Mouse (Mus musculus) lung, embryonic 14.5 days (tissue): Measurements from ENCODE around the gene Mob1b. TPM values are rescaled to one million over a fixed set of nuclear protein-coding genes. Genes with fewer than 3 reads are reported as not detected.

Source experiments
- ATAC-seq: fragments of 200-750 bp; cut with Nextera tagmentation; 2 replicates; pipeline ENCODE4 v1.8.0; 2017; ENCODE audit warnings: mild to moderate bottlenecking, moderate TSS enrichment, moderate library complexity; ENCODE audit not compliant: insufficient read depth
- DNase-seq: peaks from one replicate; pipeline ENCODE4 v3.0.0-alpha.2; 2015
- H3K27ac ChIP-seq: fragments of 300-500 bp; sonication (generic); 2 replicates; pipeline ENCODE4 v1.5.1; 2014; ENCODE audit warnings: low read depth, mild to moderate bottlenecking, moderate library complexity
- H3K27me3 ChIP-seq: fragments of 300-500 bp; sonication (generic); 2 replicates; pipeline ENCODE4 v1.6.1; 2014; ENCODE audit warnings: low read length, control low read depth; ENCODE audit not compliant: insufficient read depth
- H3K36me3 ChIP-seq: fragments of 300-500 bp; sonication (generic); 2 replicates; pipeline ENCODE4 v1.6.1; 2014; ENCODE audit warnings: control low read depth; ENCODE audit not compliant: insufficient read depth
- H3K4me1 ChIP-seq: fragments of 300-500 bp; sonication (generic); 2 replicates; pipeline ENCODE4 v1.6.1; 2014; ENCODE audit warnings: antibody characterized with exemption, control low read depth; ENCODE audit not compliant: insufficient read depth
- H3K4me2 ChIP-seq: fragments of 300-500 bp; sonication (generic); 2 replicates; pipeline ENCODE4 v1.6.1; 2014; ENCODE audit warnings: mild to moderate bottlenecking
- H3K4me3 ChIP-seq: fragments of 300-500 bp; sonication (generic); 2 replicates; pipeline ENCODE4 v1.5.1; 2014; ENCODE audit warnings: low read depth, low read length
- H3K9ac ChIP-seq: fragments of 300-500 bp; sonication (generic); 2 replicates; pipeline ENCODE4 v1.6.1; 2014
- H3K9me3 ChIP-seq: fragments of 300-500 bp; sonication (generic); 2 replicates; pipeline ENCODE4 v1.6.1; 2016; ENCODE audit warnings: low read depth, low read length, control low read depth
- CTCF ChIP-seq: IDR thresholded peaks from 2 replicates; pipeline ENCODE4 v1.5.1; 2016; ENCODE audit warnings: antibody characterized with exemption, low read depth
- WGBS: fragments of 180-500 bp; shearing (Covaris S2); extraction: QIAGEN DNeasy Blood & Tissue Kit; methylation state at CpG from one replicate; pipeline ENCODE4 v1.1.7; 2014; 5-methylcytosine and 5-hydroxymethylcytosine counted together
- polyA plus RNA-seq: library from polyadenylated mRNA; unstranded; fragments of >200 nt; fragmentation: Nextera tagmentation; extraction: Ambion mirVana; gene quantifications from 2 replicates; pipeline ENCODE4 v1.2.1, GENCODE M21; 2014

Gene Mob1b
- polyA plus RNA-seq, 1 experiment from 2014 or later: 16.0 TPM

DNA sequence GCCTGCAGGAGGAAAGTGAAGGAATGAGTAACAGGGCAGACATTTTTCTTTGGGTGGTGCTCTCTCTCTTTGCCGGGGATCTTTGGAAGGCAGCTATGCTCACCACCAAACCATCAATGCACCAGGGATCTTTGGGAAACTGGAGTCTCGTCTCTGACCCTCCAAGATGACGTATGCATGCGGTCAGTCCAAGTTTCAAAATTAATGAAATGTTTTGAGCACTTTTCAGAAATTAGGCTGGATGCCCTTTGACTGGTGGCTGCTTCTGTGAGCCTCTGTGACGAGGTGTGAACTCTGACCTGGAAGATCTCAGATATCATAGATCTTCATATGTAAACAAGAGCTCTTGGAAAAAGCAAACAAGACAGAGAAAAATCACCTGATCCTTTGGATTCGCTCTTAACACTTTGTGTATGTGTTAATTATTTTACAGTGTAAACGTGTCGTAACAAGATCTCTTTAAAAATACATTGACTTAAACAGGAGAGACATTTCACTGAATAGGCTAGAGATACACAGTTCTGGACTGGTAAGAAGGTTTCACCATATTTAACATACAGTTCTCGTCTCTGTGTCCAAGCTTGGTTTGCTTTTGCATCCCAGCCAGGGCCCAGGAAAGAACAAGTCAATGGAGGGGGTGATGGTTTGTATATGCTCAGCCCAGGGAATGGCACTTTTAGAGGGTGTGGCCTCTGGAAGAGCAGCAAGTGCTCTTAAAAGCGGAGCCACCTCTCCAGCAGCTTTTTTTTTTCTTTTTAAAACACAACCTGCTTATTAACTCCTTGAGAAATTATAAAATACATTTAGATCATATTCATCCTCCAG lies 29.8 kb upstream of the Mob1b start:
- ATAC-seq (no peak), DNase-seq (no peak)
- 30% methylated on average over 10 of the region's 10 CpGs for WGBS
- no peaks in the 10 kb centered on the region for H3K27me3 ChIP-seq
- no peak overlapping the region for H3K4me2 ChIP-seq
- no peaks in the 10 kb centered on the region for H3K4me1 ChIP-seq
- no peak overlapping the region for H3K9ac ChIP-seq
- H3K27ac ChIP-seq: no peak overlapping the region
- no peak for TF ChIP-seq CTCF
- H3K4me3 ChIP-seq: no peak overlapping the region
- H3K9me3 ChIP-seq: no peaks in the 10 kb centered on the region
- no peaks in the 10 kb centered on the region for H3K36me3 ChIP-seq

GRCm38 (mm10) chr5:88691506-88692095 lies 29.1 kb upstream of the Mob1b start:
- TF ChIP-seq CTCF: no peak
- WGBS: 55% methylated on average over 6 of the region's 6 CpGs

GRCm38 (mm10) chr5:88692586-88692985 lies 28.1 kb upstream of the Mob1b start:
- Histone ChIP-seq H3K4me1 (no peaks in the 10 kb centered on the region), H3K36me3 (no peaks in the 10 kb centered on the region), H3K27ac (no peak overlapping the region), H3K4me3 (no peak overlapping the region), H3K9ac (no peak overlapping the region), H3K9me3 (no peaks in the 10 kb centered on the region), H3K27me3 (no peaks in the 10 kb centered on the region), H3K4me2 (no peak overlapping the region)
- TF ChIP-seq CTCF: no peak
- DNase-seq (no peak), ATAC-seq (no peak)
- 87% methylated on average over 4 of the region's 4 CpGs for WGBS

More at GRCm38 (mm10) chr5:88691506-88692095, 29.1 kb upstream of the Mob1b start:
- no peak overlapping the region for H3K27ac ChIP-seq
- DNase-seq: no peak
- H3K9ac ChIP-seq: no peak overlapping the region
- no peak for ATAC-seq
- H3K4me1 ChIP-seq: no peaks in the 10 kb centered on the region
- no peaks in the 10 kb centered on the region for H3K36me3 ChIP-seq
- no peak overlapping the region for H3K4me2 ChIP-seq
- H3K9me3 ChIP-seq: no peaks in the 10 kb centered on the region
- H3K4me3 ChIP-seq: no peak overlapping the region
- H3K27me3 ChIP-seq: no peaks in the 10 kb centered on the region

GRCm38 (mm10) chr5:88693057-88693456 lies 27.6 kb upstream of the Mob1b start:
- DNase-seq (no peak), ATAC-seq (no peak)
- Histone ChIP-seq H3K4me2 (no peak overlapping the region), H3K27ac (no peak overlapping the region), H3K4me1 (no peaks in the 10 kb centered on the region), H3K9ac (no peak overlapping the region), H3K36me3 (no peaks in the 10 kb centered on the region), H3K4me3 (no peak overlapping the region), H3K9me3 (no peaks in the 10 kb centered on the region), H3K27me3 (no peaks in the 10 kb centered on the region)
- TF ChIP-seq CTCF: 0 out of 2 replicates have a peak, but pooled peaks have one; percentile 2

DNA sequence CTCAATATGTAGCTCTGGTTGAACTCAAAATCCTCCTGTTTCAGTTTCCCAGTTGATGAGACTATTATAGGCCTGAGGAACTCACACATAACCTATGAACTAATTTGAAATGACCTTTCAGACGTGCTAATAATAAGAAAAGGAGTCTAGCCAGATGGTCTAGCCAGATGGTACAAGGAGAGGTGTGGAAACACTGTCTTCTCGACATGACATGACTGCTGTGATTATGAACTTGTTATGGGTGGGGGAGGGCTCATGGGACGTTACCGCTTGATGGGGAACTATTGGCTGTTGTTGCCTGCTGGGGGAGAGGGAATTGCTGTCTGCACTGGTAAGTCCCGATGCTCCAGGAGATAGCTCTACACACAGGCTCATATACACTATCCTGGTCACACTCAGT lies 23.4 kb upstream of the Mob1b start:
- ATAC-seq (no peak), DNase-seq (no peak)
- H3K9me3 ChIP-seq: no peaks in the 10 kb centered on the region
- H3K4me3 ChIP-seq: no peak overlapping the region
- TF ChIP-seq CTCF: no peak
- no peaks in the 10 kb centered on the region for H3K27me3 ChIP-seq
- no peak overlapping the region for H3K27ac ChIP-seq
- H3K4me1 ChIP-seq: no peaks in the 10 kb centered on the region
- no peaks in the 10 kb centered on the region for H3K36me3 ChIP-seq
- WGBS: 67% methylated on average over 5 of the region's 5 CpGs
- no peak overlapping the region for H3K4me2 ChIP-seq
- H3K9ac ChIP-seq: no peak overlapping the region

DNA sequence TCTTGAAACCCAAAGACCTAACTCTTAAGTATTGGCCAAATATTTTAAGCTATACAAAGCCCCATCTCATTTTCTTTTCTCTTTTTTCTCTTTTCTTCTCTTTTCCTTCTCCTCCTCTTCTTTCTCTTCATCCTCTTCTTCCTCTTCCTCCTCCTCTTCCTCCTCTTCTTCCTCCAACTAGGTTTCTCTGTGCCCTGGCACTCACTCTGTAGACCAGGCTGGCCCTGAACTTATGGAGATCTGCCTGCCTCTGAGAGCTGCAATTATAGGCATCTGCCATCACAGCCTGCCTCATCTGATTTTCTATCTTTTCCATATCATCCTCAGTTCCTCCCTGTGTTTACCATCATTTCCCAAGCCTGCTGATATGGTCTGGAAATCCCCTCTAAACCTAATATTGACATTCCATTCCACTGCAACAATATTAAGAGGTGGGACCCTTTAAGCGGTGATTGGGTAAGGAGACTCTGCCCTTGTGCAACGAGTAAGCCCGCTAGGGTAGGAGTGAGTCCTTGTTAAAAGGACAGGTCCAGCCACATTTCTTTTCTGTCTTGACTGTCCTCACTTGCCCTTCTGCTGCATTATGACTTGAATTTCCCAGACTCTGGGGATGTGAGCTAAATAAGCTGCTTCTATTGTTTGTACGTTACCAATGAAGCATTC lies 21.3 kb upstream of the Mob1b start:
- Histone ChIP-seq H3K36me3 (no peaks in the 10 kb centered on the region), H3K4me2 (no peak overlapping the region), H3K9me3 (no peaks in the 10 kb centered on the region), H3K9ac (no peak overlapping the region), H3K27ac (no peak overlapping the region), H3K27me3 (no peaks in the 10 kb centered on the region), H3K4me1 (no peaks in the 10 kb centered on the region), H3K4me3 (no peak overlapping the region)
- WGBS: 53% methylated on average over 4 of the region's 4 CpGs
- no peak for TF ChIP-seq CTCF
- peak; percentile 71; the same call in 1 of the 2 replicates for ATAC-seq
- DNase-seq: peak; percentile 28

GRCm38 (mm10) chr5:88702041-88702440 lies 18.6 kb upstream of the Mob1b start:
- H3K4me3 ChIP-seq: no peak overlapping the region
- no peaks in the 10 kb centered on the region for H3K36me3 ChIP-seq
- ATAC-seq (no peak), DNase-seq (no peak)
- H3K4me1 ChIP-seq: no peaks in the 10 kb centered on the region
- H3K9me3 ChIP-seq: no peaks in the 10 kb centered on the region
- H3K4me2 ChIP-seq: no peak overlapping the region
- 63% methylated on average over 4 of the region's 4 CpGs for WGBS
- no peak overlapping the region for H3K9ac ChIP-seq
- no peak for TF ChIP-seq CTCF
- H3K27ac ChIP-seq: no peak overlapping the region
- no peaks in the 10 kb centered on the region for H3K27me3 ChIP-seq
